Mouse (Mus musculus) frontal cortex, postnatal 25 days (tissue): ENCODE measurements at regions not wholly inside any gene's neighbourhood (a gene's known extent, or its start where the extent isn't known, plus 50 kb on each side); places are given as distances from the start of the nearest gene placed in this dataset.
A peak's percentile ranks its signal among the peaks of the same experiment; 100 is the strongest.

Experiments
- DNase-seq, 2 experiments: peaks; one replicate each; pipeline ENCODE4 v3.0.0; 2022; ENCODE audit warnings: low spot score in 2 of 2

GRCm38 (mm10) chr7:92984701-92985682 is 94.7 kb upstream of the Fam181b start:
- no peak for DNase-seq

GRCm38 (mm10) chr7:92985683-92986070 is 94.0 kb upstream of the Fam181b start:
- DNase-seq: no peak

GRCm38 (mm10) chr7:92998886-92999285 is 80.8 kb upstream of the Fam181b start:
- DNase-seq: no peak

GRCm38 (mm10) chr7:93006694-93007231 is 72.9 kb upstream of the Fam181b start:
- peak in 1 of 2 experiments; percentile 9 for DNase-seq

- DNase-seq: no peak
Measured at GRCm38 (mm10) chr7:93007721-93008120, 71.9 kb upstream of the Fam181b start.

- no peak for DNase-seq
Measured at GRCm38 (mm10) chr7:93019390-93019789, 60.3 kb upstream of the Fam181b start.

- no peak for DNase-seq
Measured at GRCm38 (mm10) chr7:93023489-93024130, 56.1 kb upstream of the Fam181b start.

GRCm38 (mm10) chr7:93026231-93026630 is 53.4 kb upstream of the Fam181b start:
- DNase-seq: no peak
